Mouse (Mus musculus) spleen, postnatal 4 days (tissue): ENCODE measurements around the gene Gm8297.
"Not testable (repeated sequence)": the region's sequence is repeated elsewhere in the genome, so short reads cannot be mapped to it uniquely, and the experiment has no call there.

Experiments
- DNase-seq, 2 experiments: peaks; one replicate each; pipeline ENCODE4 v3.0.0; 2022; ENCODE audit warnings: low spot score in 2 of 2

The Gm8297 gene

GRCm38 (mm10) chr14:4983635-4984034 is at the start of gene Gm8297:
TSS of gene Gm8297 (plus strand) at chr14:4983935.
- not testable (repeated sequence) for DNase-seq

GRCm38 (mm10) chr14:5015591-5015990 is 31.9 kb downstream of the Gm8297 start, which contains the start of gene Gm3298:
TSS of gene Gm3298 (plus strand) at chr14:5015891.
- DNase-seq = not testable (repeated sequence)
